Mouse (Mus musculus) thymus, adult 2 months (tissue): ENCODE data around the gene Zfp579.

ENCODE experiments used
- CTCF ChIP-seq: fragments of 200-500 bp; IDR thresholded peaks from 2 replicates; pipeline ENCODE4 v1.5.1; 2012; ENCODE audit warnings: mild to moderate bottlenecking, control low read depth, low read length, moderate library complexity, borderline replicate concordance; ENCODE audit not compliant: control insufficient read depth, poor library complexity, insufficient read depth; ENCODE audit errors: extremely low read depth
- POLR2A ChIP-seq: fragments of 200-500 bp; IDR thresholded peaks from 2 replicates; pipeline ENCODE4 v1.6.1; 2012; ENCODE audit warnings: mild to moderate bottlenecking, low read length, control low read depth, moderate library complexity; ENCODE audit not compliant: control insufficient read depth, poor library complexity, insufficient read depth; ENCODE audit errors: extremely low read depth

DNA sequence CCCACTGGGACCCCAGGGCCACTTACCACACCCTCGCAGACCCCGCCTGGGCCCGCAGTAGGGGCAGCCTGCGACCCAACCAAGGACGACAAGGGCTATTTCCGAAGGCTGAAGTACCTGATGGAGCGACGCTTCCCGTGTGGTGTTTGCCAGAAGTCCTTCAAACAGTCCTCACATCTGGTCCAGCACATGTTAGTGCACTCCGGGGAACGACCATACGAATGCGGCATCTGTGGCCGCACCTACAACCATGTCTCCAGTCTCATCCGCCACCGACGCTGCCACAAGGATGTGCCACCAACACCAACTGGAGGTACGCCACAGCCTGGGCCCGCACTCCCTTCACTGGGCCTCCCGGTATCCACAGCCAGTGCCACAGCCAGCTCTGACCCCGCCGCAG is 33.6 kb upstream of the Zfp579 start:
- no peak for TF ChIP-seq CTCF
- TF ChIP-seq POLR2A, result no peak
